In the genomic region with DNA sequence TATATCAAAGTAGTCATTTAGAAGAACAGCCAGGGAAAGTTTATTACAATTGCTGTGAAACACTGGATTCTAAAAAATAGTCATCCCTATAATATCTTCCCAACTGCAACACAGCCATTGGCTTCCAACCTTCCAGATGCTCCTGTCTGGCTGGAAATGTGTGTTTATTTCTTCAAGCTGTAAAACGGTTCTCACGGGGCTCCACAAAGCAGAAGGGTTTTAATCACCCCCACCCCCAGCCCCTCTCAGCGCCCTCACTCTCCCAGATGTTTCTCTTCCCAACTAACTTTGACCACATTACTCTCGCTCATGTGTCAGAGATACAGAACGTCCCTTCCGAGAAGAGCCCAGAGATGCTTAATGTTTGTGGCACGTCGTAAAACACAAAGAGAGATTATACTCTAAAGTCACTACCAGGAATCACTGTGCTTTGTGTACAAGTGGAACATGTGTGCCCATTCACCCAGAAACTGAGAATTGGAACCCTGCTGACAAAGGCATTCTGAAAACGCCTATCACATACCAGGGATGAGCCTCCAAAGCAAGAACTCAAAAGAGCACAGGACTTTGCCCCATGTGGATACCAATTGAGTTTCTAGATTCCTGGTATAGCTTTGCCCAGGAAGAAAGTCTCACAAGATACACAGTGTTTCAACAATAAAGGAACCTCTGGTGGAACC, we compare ENCODE assay signal across 14 mouse cellular contexts. TPM values are rescaled to one million over a fixed set of nuclear protein-coding genes. Genes with fewer than 3 reads are reported as not detected.
DNase-seq lines count a peak whose midpoint lies in the region; ATAC-seq lines count a peak whose summit lies in the region.
"Had no signal": no experiment of that assay in that cellular context is flagged by ENCODE, and none has a peak within 500 bp of the region (broad histone marks: within the 10 kb centered on the region; RNA-seq: fewer than 3 reads in every experiment).

No protein-coding gene starts in this region.

- no peak overlapping the region for H3K9ac ChIP-seq in heart, embryonic 16.5 days (ENCODE audit: low read length)
- H3K9ac ChIP-seq: liver, embryonic 15.5 days; midbrain, embryonic 15.5 days had no signal

- peak; percentile 95 for DNase-seq in heart, adult 11 months
- no peak for DNase-seq in heart, postnatal 4 days
- peak; percentile 80 for DNase-seq in Muller cell, postnatal 12 days (ENCODE audit: inconsistent ontology term)
- DNase-seq in kidney, postnatal 25 days, result peak; percentile 30 to 56
- no peak for DNase-seq in thymus, postnatal 0 days (ENCODE audit: low spot score)
- no peak for DNase-seq in retina, embryonic 14.5 days (ENCODE audit: low spot score)
- DNase-seq: cerebellum, postnatal 25 days; gastrocnemius, postnatal 14 days had no signal

- WGBS in heart, embryonic 16.5 days, result 56% methylated on average over 9 of the region's 9 CpGs

- peaks cover 26% of the 10 kb centered on the region for H3K4me1 ChIP-seq in heart, embryonic 16.5 days (ENCODE audit: control insufficient read depth, insufficient read depth, low read length)
- H3K4me1 ChIP-seq: forebrain, embryonic 10.5 days; midbrain, embryonic 15.5 days had no signal

- H3K9me3 ChIP-seq in heart, embryonic 16.5 days (replicated peaks; ENCODE audit: control insufficient read depth, low read length), result no peaks in the 10 kb centered on the region
- H3K9me3 ChIP-seq: forebrain, embryonic 10.5 days; liver, embryonic 15.5 days; midbrain, embryonic 15.5 days had no signal

- H3K27me3 ChIP-seq in heart, embryonic 16.5 days (ENCODE audit: control insufficient read depth, insufficient read depth, low read length), result no peaks in the 10 kb centered on the region
- H3K27me3 ChIP-seq: liver, embryonic 15.5 days; midbrain, embryonic 15.5 days had no signal

- H3K4me2 ChIP-seq in heart, embryonic 16.5 days (ENCODE audit: low read depth, low read length), result no peak overlapping the region
- H3K4me2 ChIP-seq: liver, embryonic 15.5 days; midbrain, embryonic 15.5 days had no signal

- peak overlapping the region; percentile 46; the same call in 1 of the 2 replicates for H3K27ac ChIP-seq in heart, embryonic 16.5 days (ENCODE audit: low read length)
- H3K27ac ChIP-seq: forebrain, embryonic 10.5 days; liver, embryonic 15.5 days; midbrain, embryonic 15.5 days had no signal

- no peaks in the 10 kb centered on the region for H3K36me3 ChIP-seq in heart, embryonic 16.5 days (ENCODE audit: control insufficient read depth, insufficient read depth)
- H3K36me3 ChIP-seq: forebrain, embryonic 10.5 days; liver, embryonic 15.5 days; midbrain, embryonic 15.5 days had no signal

- ATAC-seq in heart, embryonic 16.5 days (replicated peaks; ENCODE audit: extremely low read depth, insufficient read depth, low FRiP score), result no peak
- no peak for ATAC-seq in frontal cortex, adult (ENCODE audit: low TSS enrichment)
- ATAC-seq: inflammation-experienced regulatory T-cells, adult 6 months; midbrain, embryonic 15.5 days had no signal

- H3K4me3 ChIP-seq in heart, embryonic 16.5 days (ENCODE audit: low read length), result no peak overlapping the region
- H3K4me3 ChIP-seq: forebrain, embryonic 10.5 days; liver, embryonic 15.5 days; midbrain, embryonic 15.5 days had no signal

RNA-seq across cellular contexts. Expression of a gene that starts 32.5 kb away (rescaled TPM):
- total RNA-seq in heart, postnatal 4 days (2021), result 100 to 1,000 TPM; 318 TPM
- polyA plus RNA-seq in heart, embryonic 16.5 days (2015; fragmentation: Nextera tagmentation; extraction: Ambion mirVana), result 98.0 and 133 TPM in 2 replicates
- 8.9 and 9.7 TPM in 2 replicates for polyA plus RNA-seq in thymus, postnatal 0 days (2015; fragmentation: Nextera tagmentation; extraction: Ambion mirVana)

Comparison
In these comparisons a context has a peak if more than half of its experiments do, and no peak if none do; other contexts are left out.
1. DNase-seq: peak in heart, adult 11 months (single experiment), Muller cell, postnatal 12 days (single experiment) and kidney, postnatal 25 days (2 of 2); none in heart, postnatal 4 days (single experiment), thymus, postnatal 0 days (single experiment) and retina, embryonic 14.5 days (single experiment).